Mouse (Mus musculus): ENCODE measurements around the gene Sod3. TPM values are rescaled to one million over a fixed set of nuclear protein-coding genes. Genes with fewer than 3 reads are reported as not detected.

Gene Sod3
- polyA plus RNA-seq (2015; fragmentation: Nextera tagmentation; extraction: Ambion mirVana): 6.5 and 11.3 TPM in 2 replicates

DNA sequence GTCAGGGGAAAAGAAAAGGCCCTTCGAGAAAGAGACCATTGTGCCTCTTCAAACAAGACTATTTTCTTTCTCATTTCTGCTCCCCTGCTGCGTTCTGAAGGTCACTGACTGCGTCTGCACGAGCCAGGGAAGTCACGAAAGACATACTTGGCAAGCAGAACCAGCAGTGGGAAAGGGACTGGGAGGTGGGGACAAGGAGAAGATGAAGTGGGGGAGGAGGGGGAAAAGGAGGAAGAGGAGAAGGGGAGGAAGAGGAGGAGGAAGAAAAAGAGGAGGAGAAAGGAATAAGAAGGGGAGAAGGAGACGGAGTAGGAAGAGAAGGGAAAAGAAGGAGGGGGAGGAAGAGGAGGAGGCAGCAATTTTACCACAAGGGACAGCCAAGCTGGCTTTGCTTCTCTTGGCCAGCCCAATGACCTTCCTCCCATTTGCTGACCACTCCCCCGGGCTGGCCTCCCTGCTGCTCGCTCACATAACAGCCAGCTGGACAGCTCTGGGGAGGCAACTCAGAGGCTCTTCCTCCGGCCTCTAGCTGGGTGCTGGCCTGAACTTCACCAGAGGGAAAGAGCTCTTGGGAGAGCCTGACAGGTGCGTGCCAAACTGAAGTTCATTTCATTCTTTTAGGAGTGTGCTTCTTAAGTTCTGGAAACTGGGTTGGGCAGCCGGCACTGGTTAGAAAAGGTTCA is at the start of gene Sod3:
Gene Sod3, plus strand, starts transcription at position 324 of the 683 bp plus-strand sequence.
- no peak for TF ChIP-seq CTCF (IDR thresholded peaks at IDR 0.05; ENCODE audit: low read depth)
- H3K36me3 ChIP-seq (ENCODE audit: control insufficient read depth, insufficient read depth): no peaks in the 10 kb centered on the region
- WGBS: 32% methylated on average over 11 of the region's 11 CpGs
- no peak for ATAC-seq
- H3K27me3 ChIP-seq (replicated peaks; ENCODE audit: control insufficient read depth, insufficient read depth, low read length): peaks cover 4% of the 10 kb centered on the region; the same call in 1 of the 2 replicates
- H3K9ac ChIP-seq (ENCODE audit: low read depth, low read length): no peak within 1 kb of the TSS
- no peak within 1 kb of the TSS for H3K4me3 ChIP-seq (ENCODE audit: low read depth, low read length)
- no peak within 1 kb of the TSS for H3K27ac ChIP-seq (ENCODE audit: low read depth, low read length)
- 0 out of 2 replicates have a peak within 1 kb of the TSS, but pooled peaks have one; percentile 4 for H3K4me2 ChIP-seq (replicated peaks; ENCODE audit: low read depth)
- H3K9me3 ChIP-seq (ENCODE audit: control insufficient read depth): no peaks in the 10 kb centered on the region
- no peaks in the 10 kb centered on the region for H3K4me1 ChIP-seq (replicated peaks; ENCODE audit: control insufficient read depth, insufficient read depth, low read length)

DNA sequence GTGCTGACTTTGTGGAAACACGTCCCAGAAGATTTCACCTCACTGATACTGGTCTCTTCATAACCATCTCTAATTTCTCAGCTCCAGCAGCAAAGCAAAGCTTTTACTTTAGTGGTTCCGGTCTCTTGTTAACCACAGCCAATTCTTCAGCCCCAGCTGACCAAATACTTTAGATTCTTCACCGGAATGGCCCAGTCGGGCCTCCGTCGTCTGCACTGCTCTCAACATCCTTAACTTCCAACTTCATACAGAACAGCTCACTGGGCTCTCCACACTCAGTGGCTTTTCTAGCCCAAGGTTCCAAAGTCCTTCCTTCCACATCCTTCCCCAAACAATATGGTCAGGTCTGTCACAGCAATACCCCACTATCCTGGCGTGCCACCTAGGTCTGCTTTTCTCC is 46.7 kb upstream of the Sod3 start:
- H3K9me3 ChIP-seq (ENCODE audit: control insufficient read depth): no peaks in the 10 kb centered on the region

DNA sequence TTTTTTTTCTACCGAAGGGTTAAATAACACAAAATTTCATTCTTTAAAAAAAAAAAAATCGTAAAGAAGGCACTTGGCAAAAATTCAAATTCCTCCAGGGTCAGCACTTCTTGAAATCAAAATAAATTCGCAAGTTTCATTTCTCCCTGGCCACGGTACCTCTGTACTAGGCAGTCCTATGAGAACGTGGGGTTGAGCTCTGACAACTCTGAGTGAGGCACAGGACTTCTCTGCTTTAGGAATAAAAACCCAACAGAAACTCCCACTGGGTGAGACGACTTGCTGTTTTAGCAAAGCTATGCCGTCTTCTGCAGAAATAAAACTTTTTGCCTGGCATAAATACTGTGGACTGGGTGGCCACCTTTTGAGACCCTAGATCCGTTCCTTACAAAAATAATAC is 44.1 kb upstream of the Sod3 start:
- ATAC-seq: no peak

More for the DNA sequence above, 46.7 kb upstream of the Sod3 start:
- no peak for TF ChIP-seq CTCF (IDR thresholded peaks at IDR 0.05; ENCODE audit: low read depth)
- Histone ChIP-seq H3K4me1 (replicated peaks; ENCODE audit: control insufficient read depth, insufficient read depth, low read length) (no peaks in the 10 kb centered on the region), H3K36me3 (ENCODE audit: control insufficient read depth, insufficient read depth) (no peaks in the 10 kb centered on the region), H3K9ac (ENCODE audit: low read depth, low read length) (no peak overlapping the region), H3K4me3 (ENCODE audit: low read depth, low read length) (no peak overlapping the region), H3K4me2 (replicated peaks; ENCODE audit: low read depth) (no peak overlapping the region), H3K27ac (ENCODE audit: low read depth, low read length) (no peak overlapping the region), H3K27me3 (replicated peaks; ENCODE audit: control insufficient read depth, insufficient read depth, low read length) (no peaks in the 10 kb centered on the region)
- WGBS: 74% methylated on average over 7 of the region's 7 CpGs
- ATAC-seq: no peak

DNA sequence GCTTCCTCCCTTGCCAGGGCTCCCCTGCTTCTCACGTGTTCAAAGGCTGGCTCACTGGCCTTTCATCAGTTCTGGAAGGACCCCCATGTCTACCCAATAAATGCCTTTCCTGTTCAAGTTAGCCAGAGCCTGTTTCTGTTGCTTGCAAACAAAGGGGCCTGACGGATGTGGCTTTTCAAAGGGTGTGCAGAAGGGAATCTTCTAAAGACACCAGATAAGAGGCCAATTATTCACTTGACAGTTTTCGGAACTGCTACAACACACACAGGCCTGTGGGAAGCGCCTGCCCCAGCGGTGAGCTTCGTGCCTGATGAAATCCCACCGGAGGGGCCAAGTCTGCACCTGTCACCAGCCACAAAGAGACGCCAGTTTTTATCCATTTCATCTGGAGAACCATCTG is 31.5 kb upstream of the Sod3 start:
- no peaks in the 10 kb centered on the region for H3K36me3 ChIP-seq (ENCODE audit: control insufficient read depth, insufficient read depth)
- H3K27me3 ChIP-seq (replicated peaks; ENCODE audit: control insufficient read depth, insufficient read depth, low read length): no peaks in the 10 kb centered on the region
- H3K27ac ChIP-seq (ENCODE audit: low read depth, low read length): no peak overlapping the region
- H3K4me3 ChIP-seq (ENCODE audit: low read depth, low read length): no peak overlapping the region
- 42% methylated on average over 8 of the region's 8 CpGs for WGBS
- no peak for TF ChIP-seq CTCF (IDR thresholded peaks at IDR 0.05; ENCODE audit: low read depth)
- no peak overlapping the region for H3K9ac ChIP-seq (ENCODE audit: low read depth, low read length)
- H3K4me1 ChIP-seq (replicated peaks; ENCODE audit: control insufficient read depth, insufficient read depth, low read length): no peaks in the 10 kb centered on the region
- no peak overlapping the region for H3K4me2 ChIP-seq (replicated peaks; ENCODE audit: low read depth)
- ATAC-seq: no peak
- no peaks in the 10 kb centered on the region for H3K9me3 ChIP-seq (ENCODE audit: control insufficient read depth)

More for the DNA sequence above, 44.1 kb upstream of the Sod3 start:
- no peak overlapping the region for H3K4me3 ChIP-seq (ENCODE audit: low read depth, low read length)
- no peaks in the 10 kb centered on the region for H3K27me3 ChIP-seq (replicated peaks; ENCODE audit: control insufficient read depth, insufficient read depth, low read length)
- H3K4me2 ChIP-seq (replicated peaks; ENCODE audit: low read depth): no peak overlapping the region
- no peaks in the 10 kb centered on the region for H3K36me3 ChIP-seq (ENCODE audit: control insufficient read depth, insufficient read depth)
- H3K9me3 ChIP-seq (ENCODE audit: control insufficient read depth): no peaks in the 10 kb centered on the region
- 52% methylated on average over 8 of the region's 8 CpGs for WGBS
- no peak overlapping the region for H3K27ac ChIP-seq (ENCODE audit: low read depth, low read length)
- no peaks in the 10 kb centered on the region for H3K4me1 ChIP-seq (replicated peaks; ENCODE audit: control insufficient read depth, insufficient read depth, low read length)
- no peak for TF ChIP-seq CTCF (IDR thresholded peaks at IDR 0.05; ENCODE audit: low read depth)
- no peak overlapping the region for H3K9ac ChIP-seq (ENCODE audit: low read depth, low read length)

DNA sequence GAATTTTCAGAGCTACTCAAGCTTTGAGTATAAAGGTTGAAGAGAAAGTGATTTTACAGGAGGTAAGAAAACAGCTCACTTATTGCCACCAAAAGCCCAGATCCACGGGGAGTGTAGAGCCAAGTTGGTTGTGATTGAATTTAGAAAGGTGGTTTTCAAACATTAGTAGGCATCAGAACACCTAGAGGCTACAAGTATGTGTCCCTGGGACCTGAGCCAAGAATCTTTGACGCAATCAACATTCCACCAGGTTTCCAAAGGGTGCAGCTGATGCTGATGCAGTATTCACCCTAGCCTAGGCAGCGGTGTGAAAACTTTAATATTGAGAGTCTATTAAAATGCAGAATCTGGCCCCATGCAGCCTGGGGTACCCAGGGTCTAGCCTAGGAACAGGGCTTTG is 28.0 kb upstream of the Sod3 start:
- Histone ChIP-seq H3K27ac (ENCODE audit: low read depth, low read length) (no peak overlapping the region), H3K9me3 (ENCODE audit: control insufficient read depth) (no peaks in the 10 kb centered on the region), H3K9ac (ENCODE audit: low read depth, low read length) (no peak overlapping the region), H3K36me3 (ENCODE audit: control insufficient read depth, insufficient read depth) (no peaks in the 10 kb centered on the region), H3K27me3 (replicated peaks; ENCODE audit: control insufficient read depth, insufficient read depth, low read length) (no peaks in the 10 kb centered on the region), H3K4me2 (replicated peaks; ENCODE audit: low read depth) (no peak overlapping the region), H3K4me1 (replicated peaks; ENCODE audit: control insufficient read depth, insufficient read depth, low read length) (no peaks in the 10 kb centered on the region), H3K4me3 (ENCODE audit: low read depth, low read length) (no peak overlapping the region)
- 61% methylated on average over 3 of the region's 3 CpGs for WGBS
- no peak for TF ChIP-seq CTCF (IDR thresholded peaks at IDR 0.05; ENCODE audit: low read depth)
- no peak for ATAC-seq

DNA sequence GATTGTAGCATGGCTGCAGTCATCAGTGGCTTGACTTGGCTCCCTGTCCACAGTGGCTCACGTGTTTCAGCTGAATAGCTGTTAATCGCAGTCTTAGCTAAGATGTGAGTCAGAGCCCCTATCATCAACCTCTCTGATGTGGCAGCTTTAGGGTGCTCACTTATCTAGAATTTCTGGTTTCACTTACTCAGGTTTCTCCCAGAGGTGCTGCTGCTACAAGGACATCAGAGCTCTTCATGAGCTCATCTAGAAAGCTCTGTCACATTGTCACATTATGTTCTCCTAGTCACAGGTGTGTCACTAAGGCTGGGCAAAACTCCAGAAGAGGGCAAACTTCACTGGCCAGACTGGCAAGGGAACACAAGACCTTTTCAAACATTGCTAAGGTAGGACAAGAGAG is 24.5 kb upstream of the Sod3 start:
- no peak for TF ChIP-seq CTCF (IDR thresholded peaks at IDR 0.05; ENCODE audit: low read depth)
- H3K27ac ChIP-seq (ENCODE audit: low read depth, low read length): no peak overlapping the region
- H3K4me3 ChIP-seq (ENCODE audit: low read depth, low read length): no peak overlapping the region
- H3K27me3 ChIP-seq (replicated peaks; ENCODE audit: control insufficient read depth, insufficient read depth, low read length): no peaks in the 10 kb centered on the region
- no peaks in the 10 kb centered on the region for H3K9me3 ChIP-seq (ENCODE audit: control insufficient read depth)
- no peak overlapping the region for H3K9ac ChIP-seq (ENCODE audit: low read depth, low read length)
- H3K4me1 ChIP-seq (replicated peaks; ENCODE audit: control insufficient read depth, insufficient read depth, low read length): no peaks in the 10 kb centered on the region
- H3K4me2 ChIP-seq (replicated peaks; ENCODE audit: low read depth): no peak overlapping the region
- WGBS: 53% methylated on average over 2 of the region's 2 CpGs
- H3K36me3 ChIP-seq (ENCODE audit: control insufficient read depth, insufficient read depth): no peaks in the 10 kb centered on the region
- peak; percentile 96 for ATAC-seq

Data from intestine, postnatal 0 days (tissue).